Mouse (Mus musculus): ENCODE measurements around the gene Dgkz. TPM values are rescaled to one million over a fixed set of nuclear protein-coding genes. Genes with fewer than 3 reads are reported as not detected.

The Dgkz gene
- polyA plus RNA-seq, 1 experiment from 2014 or later: 55.9 TPM

GRCm38 (mm10) chr2:91934016-91934415, 41.6 kb downstream of the Dgkz start:
- Histone ChIP-seq H3K4me3 (ENCODE audit: low read length) (no peak overlapping the region), H3K27ac (ENCODE audit: low read length) (no peak overlapping the region), H3K36me3 (ENCODE audit: control insufficient read depth, insufficient read depth, low read length) (peaks cover 25% of the 10 kb centered on the region), H3K27me3 (ENCODE audit: control insufficient read depth, insufficient read depth, low read depth, low read length) (no peaks in the 10 kb centered on the region), H3K9me3 (ENCODE audit: control insufficient read depth, low read length) (no peaks in the 10 kb centered on the region), H3K4me2 (ENCODE audit: low read depth, low read length) (no peak overlapping the region), H3K9ac (ENCODE audit: low read length) (no peak overlapping the region), H3K4me1 (replicated peaks; ENCODE audit: control insufficient read depth, insufficient read depth, low read length) (peaks cover 26% of the 10 kb centered on the region)
- ATAC-seq (ENCODE audit: low read depth): no peak
- 33% methylated on average over 8 of the region's 8 CpGs for WGBS

DNA sequence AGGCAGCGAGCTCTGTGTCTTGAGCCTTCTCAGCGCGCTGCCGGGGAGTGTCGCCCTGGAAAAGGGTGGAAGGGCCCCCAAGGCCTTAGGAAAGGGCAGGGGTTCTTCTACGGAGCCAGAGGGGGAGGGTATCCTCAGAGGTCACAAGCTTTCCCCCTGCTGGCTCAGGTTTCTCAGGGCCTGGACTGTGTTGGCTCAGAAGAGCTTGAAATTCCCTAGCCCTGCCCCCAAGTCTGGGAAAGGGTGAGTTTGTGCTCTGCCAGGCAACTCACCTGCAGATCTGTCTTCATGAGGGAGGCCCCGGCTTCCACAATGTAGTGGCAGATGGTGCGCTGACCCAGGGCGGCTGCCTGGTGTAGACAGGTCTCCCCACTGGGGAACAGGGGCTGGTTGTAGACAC, 42.2 kb downstream of the Dgkz start:
- no peak for ATAC-seq (ENCODE audit: low read depth)
- no peak overlapping the region for H3K9ac ChIP-seq (ENCODE audit: low read length)
- peaks cover 26% of the 10 kb centered on the region for H3K4me1 ChIP-seq (replicated peaks; ENCODE audit: control insufficient read depth, insufficient read depth, low read length)
- no peak overlapping the region for H3K4me2 ChIP-seq (ENCODE audit: low read depth, low read length)
- H3K9me3 ChIP-seq (ENCODE audit: control insufficient read depth, low read length): no peaks in the 10 kb centered on the region
- no peak overlapping the region for H3K4me3 ChIP-seq (ENCODE audit: low read length)
- 43% methylated on average over 9 of the region's 9 CpGs for WGBS
- H3K27ac ChIP-seq (ENCODE audit: low read length): no peak overlapping the region
- no peaks in the 10 kb centered on the region for H3K27me3 ChIP-seq (ENCODE audit: control insufficient read depth, insufficient read depth, low read depth, low read length)
- peaks cover 20% of the 10 kb centered on the region for H3K36me3 ChIP-seq (ENCODE audit: control insufficient read depth, insufficient read depth, low read length)

- no peak for ATAC-seq (ENCODE audit: low read depth)
- WGBS: 19% methylated on average over 6 of the region's 6 CpGs
- Histone ChIP-seq H3K27me3 (ENCODE audit: control insufficient read depth, insufficient read depth, low read depth, low read length) (no peaks in the 10 kb centered on the region), H3K36me3 (ENCODE audit: control insufficient read depth, insufficient read depth, low read length) (peaks cover 13% of the 10 kb centered on the region), H3K9ac (ENCODE audit: low read length) (peak overlapping the region; percentile 88), H3K27ac (ENCODE audit: low read length) (peak overlapping the region; percentile 87), H3K9me3 (ENCODE audit: control insufficient read depth, low read length) (no peaks in the 10 kb centered on the region), H3K4me2 (ENCODE audit: low read depth, low read length) (peak overlapping the region; percentile 61), H3K4me1 (replicated peaks; ENCODE audit: control insufficient read depth, insufficient read depth, low read length) (peaks cover 28% of the 10 kb centered on the region), H3K4me3 (ENCODE audit: low read length) (no peak overlapping the region)
These were observed 42.8 kb downstream of the Dgkz start for GRCm38 (mm10) chr2:91932737-91933350.

- H3K4me2 ChIP-seq (ENCODE audit: low read depth, low read length): peak within 1 kb of the TSS; percentile 61
- WGBS: 2% methylated on average over 16 of the region's 16 CpGs
- H3K27ac ChIP-seq (ENCODE audit: low read length): peak within 1 kb of the TSS; percentile 87
- H3K9ac ChIP-seq (ENCODE audit: low read length): peak within 1 kb of the TSS; percentile 88
- H3K27me3 ChIP-seq (ENCODE audit: control insufficient read depth, insufficient read depth, low read depth, low read length): no peaks in the 10 kb centered on the region
- H3K9me3 ChIP-seq (ENCODE audit: control insufficient read depth, low read length): no peaks in the 10 kb centered on the region
- ATAC-seq (ENCODE audit: low read depth): peak; percentile 1; the same call in 1 of the 2 replicates
- peaks cover 9% of the 10 kb centered on the region for H3K36me3 ChIP-seq (ENCODE audit: control insufficient read depth, insufficient read depth, low read length)
- H3K4me3 ChIP-seq (ENCODE audit: low read length): peak within 1 kb of the TSS; percentile 70
- peaks cover 28% of the 10 kb centered on the region for H3K4me1 ChIP-seq (replicated peaks; ENCODE audit: control insufficient read depth, insufficient read depth, low read length)
These were observed 43.4 kb downstream of the Dgkz start, which contains the start of gene Mdk for GRCm38 (mm10) chr2:91932160-91932711. TSS of gene Mdk (minus strand) at chr2:91932297.

DNA sequence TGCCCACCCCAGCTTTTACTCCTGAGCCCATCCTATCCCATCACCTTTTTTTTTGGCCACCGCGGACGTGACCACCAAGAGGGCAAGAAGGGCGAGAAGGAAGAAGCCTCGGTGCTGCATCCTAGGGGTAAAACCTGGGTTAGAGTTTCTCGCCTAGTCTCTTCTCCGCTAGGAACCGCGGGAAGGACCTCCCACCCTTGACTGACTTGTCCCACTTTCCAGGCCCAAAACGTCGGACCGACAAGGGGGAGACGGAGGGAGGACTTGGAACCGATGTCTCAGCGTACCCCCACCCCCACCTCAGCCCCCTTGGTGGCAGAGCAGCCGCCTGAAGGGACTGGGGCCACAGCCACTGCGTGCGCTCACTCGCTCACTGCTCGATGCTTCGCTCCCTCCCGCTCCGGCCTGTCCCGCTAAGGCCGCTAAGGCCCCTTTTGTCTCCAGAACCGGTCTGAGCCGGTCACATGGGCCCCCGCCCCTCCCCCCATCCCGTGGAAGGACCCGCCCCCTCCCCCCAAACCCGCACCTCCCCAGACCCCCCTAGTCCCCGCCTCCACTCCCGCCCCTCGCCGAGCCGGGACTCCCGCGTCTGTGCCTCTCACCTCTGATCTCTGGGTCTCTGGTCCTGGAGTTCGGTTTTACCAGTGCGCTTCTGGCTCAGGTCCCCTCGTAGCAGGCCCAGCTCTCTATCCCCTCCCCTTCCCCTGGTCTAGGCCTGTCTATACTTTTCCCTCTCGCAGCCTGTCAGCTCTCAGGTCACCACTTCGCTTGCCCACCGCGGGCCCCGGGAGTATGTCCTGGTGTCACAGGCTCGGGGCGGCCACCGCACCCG, 44.1 kb downstream of the Dgkz start:
- peak overlapping the region; percentile 87 for H3K27ac ChIP-seq (ENCODE audit: low read length)

DNA sequence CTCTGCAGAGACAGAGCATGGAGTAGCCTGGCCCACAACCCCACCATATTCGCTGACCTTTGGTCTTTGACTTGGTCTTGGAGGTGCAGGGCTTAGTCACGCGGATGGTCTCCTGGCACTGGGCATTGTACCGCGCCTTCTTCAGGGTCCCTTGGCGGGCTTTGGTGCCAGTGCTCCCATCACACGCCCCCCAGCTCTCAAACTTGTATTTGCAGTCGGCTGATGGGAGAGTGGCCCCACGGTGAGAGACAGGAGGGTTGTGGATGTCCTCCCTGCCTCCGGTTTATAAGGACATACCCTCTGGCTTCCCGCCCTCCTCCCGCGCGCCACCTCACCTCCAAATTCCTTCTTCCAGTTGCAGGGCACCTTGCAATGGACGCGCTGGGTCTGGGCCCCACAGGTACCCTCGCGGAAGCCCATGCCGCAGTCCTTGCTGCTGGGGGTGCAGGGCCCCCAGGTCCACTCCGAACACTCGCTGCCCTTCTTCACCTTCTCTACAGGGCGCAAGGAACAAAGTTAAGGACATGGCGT, 44.8 kb downstream of the Dgkz start:
- H3K4me3 ChIP-seq (ENCODE audit: low read length): peak overlapping the region; percentile 70
- peak; percentile 1; the same call in 1 of the 2 replicates for ATAC-seq (ENCODE audit: low read depth)
- no peaks in the 10 kb centered on the region for H3K27me3 ChIP-seq (ENCODE audit: control insufficient read depth, insufficient read depth, low read depth, low read length)
- no peaks in the 10 kb centered on the region for H3K9me3 ChIP-seq (ENCODE audit: control insufficient read depth, low read length)
- H3K9ac ChIP-seq (ENCODE audit: low read length): peak overlapping the region; percentile 88
- peaks cover 2% of the 10 kb centered on the region; the same call in 1 of the 2 replicates for H3K36me3 ChIP-seq (ENCODE audit: control insufficient read depth, insufficient read depth, low read length)
- H3K4me2 ChIP-seq (ENCODE audit: low read depth, low read length): peak overlapping the region; percentile 61
- H3K4me1 ChIP-seq (replicated peaks; ENCODE audit: control insufficient read depth, insufficient read depth, low read length): peaks cover 28% of the 10 kb centered on the region
- peak overlapping the region; percentile 87 for H3K27ac ChIP-seq (ENCODE audit: low read length)
- WGBS: 8% methylated on average over 23 of the region's 23 CpGs

More for the DNA sequence above, 44.1 kb downstream of the Dgkz start:
- H3K27me3 ChIP-seq (ENCODE audit: control insufficient read depth, insufficient read depth, low read depth, low read length): no peaks in the 10 kb centered on the region
- no peaks in the 10 kb centered on the region for H3K9me3 ChIP-seq (ENCODE audit: control insufficient read depth, low read length)
- peak overlapping the region; percentile 70 for H3K4me3 ChIP-seq (ENCODE audit: low read length)
- H3K36me3 ChIP-seq (ENCODE audit: control insufficient read depth, insufficient read depth, low read length): peaks cover 7% of the 10 kb centered on the region
- ATAC-seq (ENCODE audit: low read depth): peak; percentile 74
- WGBS: 4% methylated on average over 44 of the region's 50 CpGs
- H3K9ac ChIP-seq (ENCODE audit: low read length): peak overlapping the region; percentile 88
- peaks cover 28% of the 10 kb centered on the region for H3K4me1 ChIP-seq (replicated peaks; ENCODE audit: control insufficient read depth, insufficient read depth, low read length)
- peak overlapping the region; percentile 61 for H3K4me2 ChIP-seq (ENCODE audit: low read depth, low read length)

DNA sequence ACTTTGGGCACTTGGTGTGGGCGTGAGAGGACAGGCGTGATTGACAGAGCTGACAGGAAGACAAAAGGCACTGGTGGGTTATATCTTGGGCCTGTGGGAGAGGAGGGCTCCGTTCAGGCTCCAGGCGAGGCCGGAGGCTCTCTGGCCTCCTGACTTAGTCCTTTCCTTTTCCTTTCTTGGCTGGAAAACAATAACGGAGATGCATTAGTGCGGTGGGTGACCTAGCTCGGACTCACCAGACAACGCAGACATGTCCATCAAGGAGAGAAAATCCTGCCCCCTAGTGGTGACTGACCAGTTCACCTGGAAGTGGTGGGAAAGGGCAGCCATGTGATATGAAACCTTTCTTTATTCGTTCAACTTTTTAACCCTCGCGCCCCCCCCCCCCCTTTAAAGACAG, 45.7 kb downstream of the Dgkz start:
- peaks cover under 1% of the 10 kb centered on the region; the same call in 1 of the 2 replicates for H3K27me3 ChIP-seq (ENCODE audit: control insufficient read depth, insufficient read depth, low read depth, low read length)
- H3K9ac ChIP-seq (ENCODE audit: low read length): peak overlapping the region; percentile 88
- H3K4me2 ChIP-seq (ENCODE audit: low read depth, low read length): peak overlapping the region; percentile 61
- no peak for ATAC-seq (ENCODE audit: low read depth)
- H3K36me3 ChIP-seq (ENCODE audit: control insufficient read depth, insufficient read depth, low read length): peaks cover 2% of the 10 kb centered on the region; the same call in 1 of the 2 replicates
- 12% methylated on average over 12 of the region's 12 CpGs for WGBS
- peaks cover 28% of the 10 kb centered on the region for H3K4me1 ChIP-seq (replicated peaks; ENCODE audit: control insufficient read depth, insufficient read depth, low read length)
- H3K4me3 ChIP-seq (ENCODE audit: low read length): peak overlapping the region; percentile 70
- H3K27ac ChIP-seq (ENCODE audit: low read length): no peak overlapping the region
- no peaks in the 10 kb centered on the region for H3K9me3 ChIP-seq (ENCODE audit: control insufficient read depth, low read length)

- Histone ChIP-seq H3K4me2 (ENCODE audit: low read depth, low read length) (no peak overlapping the region), H3K4me1 (replicated peaks; ENCODE audit: control insufficient read depth, insufficient read depth, low read length) (peaks cover 28% of the 10 kb centered on the region)
These were observed 46.2 kb downstream of the Dgkz start for GRCm38 (mm10) chr2:91929455-91929854.

More at GRCm38 (mm10) chr2:91929455-91929854, 46.2 kb downstream of the Dgkz start:
- H3K9me3 ChIP-seq (ENCODE audit: control insufficient read depth, low read length): no peaks in the 10 kb centered on the region
- WGBS: 59% methylated on average over 3 of the region's 3 CpGs
- no peak overlapping the region; the same call in 1 of the 2 replicates for H3K9ac ChIP-seq (ENCODE audit: low read length)
- H3K36me3 ChIP-seq (ENCODE audit: control insufficient read depth, insufficient read depth, low read length): peaks cover 2% of the 10 kb centered on the region; the same call in 1 of the 2 replicates
- H3K27ac ChIP-seq (ENCODE audit: low read length): no peak overlapping the region
- peaks cover 4% of the 10 kb centered on the region for H3K27me3 ChIP-seq (ENCODE audit: control insufficient read depth, insufficient read depth, low read depth, low read length)
- no peak for ATAC-seq (ENCODE audit: low read depth)
- no peak overlapping the region for H3K4me3 ChIP-seq (ENCODE audit: low read length)
